ENCODE assay signal across 28 mouse cellular contexts in the genomic region with DNA sequence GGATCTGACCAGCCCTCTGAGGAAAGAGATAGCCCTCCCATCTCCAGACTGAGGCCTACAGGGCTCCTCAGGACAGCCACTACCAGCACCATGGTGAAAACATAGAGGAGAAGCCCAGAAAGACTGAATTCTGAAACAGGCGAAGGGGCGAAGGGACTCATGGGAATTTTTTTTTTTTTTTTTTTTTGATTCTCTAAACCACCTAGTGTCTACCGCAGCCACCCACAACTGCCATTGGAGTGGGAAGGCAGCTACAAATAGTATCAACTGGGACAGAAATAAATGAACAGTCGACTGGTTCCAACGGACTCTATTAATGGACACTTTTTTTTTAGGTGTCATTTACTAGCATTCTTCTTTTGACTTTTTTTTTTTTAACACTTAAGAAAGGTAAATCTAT. TPM values are rescaled to one million over a fixed set of nuclear protein-coding genes. Genes with fewer than 3 reads are reported as not detected.
A peak's percentile ranks its signal among the peaks of the same experiment; 100 is the strongest.
DNase-seq lines count a peak whose midpoint lies in the region; ATAC-seq and TF ChIP-seq lines count a peak whose summit lies in the region.
"Had no signal": no experiment of that assay in that cellular context is flagged by ENCODE, and none has a peak within 500 bp of the region (broad histone marks: within the 10 kb centered on the region; RNA-seq: fewer than 3 reads in every experiment).

No protein-coding gene starts in this region.

- H3K27ac ChIP-seq in heart, adult 2 months, result peak overlapping the region; percentile 51; the same call in 1 of the 2 replicates
- 0 out of 2 replicates have a peak overlapping the region, but pooled peaks have one; percentile 16 for H3K27ac ChIP-seq in thymus, adult 2 months (ENCODE audit: control insufficient read depth, insufficient read depth, low read length)
- 0 out of 2 replicates have a peak overlapping the region, but pooled peaks have one; percentile 82 for H3K27ac ChIP-seq in limb, embryonic 10.5 days
- H3K27ac ChIP-seq: embryonic facial prominence, embryonic 12.5 days; hindbrain, embryonic 10.5 days; hindbrain, embryonic 13.5 days had no signal

- H3K27me3 ChIP-seq in heart, adult 2 months (ENCODE audit: control insufficient read depth, insufficient read depth, low read length), result no peaks in the 10 kb centered on the region
- H3K27me3 ChIP-seq in thymus, adult 2 months (ENCODE audit: control insufficient read depth, insufficient read depth, low read length), result no peaks in the 10 kb centered on the region
- H3K27me3 ChIP-seq in limb, embryonic 10.5 days (ENCODE audit: low read depth, poor library complexity, severe bottlenecking), result no peaks in the 10 kb centered on the region
- H3K27me3 ChIP-seq: embryonic facial prominence, embryonic 12.5 days; embryonic facial prominence, embryonic 15.5 days; heart, embryonic 13.5 days; hindbrain, embryonic 13.5 days; Patski had no signal

- no peak overlapping the region for H3K9ac ChIP-seq in heart, adult 2 months (ENCODE audit: low read depth, low read length)
- H3K9ac ChIP-seq: embryonic facial prominence, embryonic 12.5 days; embryonic facial prominence, embryonic 15.5 days; forebrain, postnatal 0 days; heart, embryonic 13.5 days; hindbrain, embryonic 13.5 days had no signal

- H3K4me1 ChIP-seq in heart, adult 2 months (ENCODE audit: control insufficient read depth, insufficient read depth, low read length), result peaks cover 9% of the 10 kb centered on the region
- H3K4me1 ChIP-seq in thymus, adult 2 months (replicated peaks; ENCODE audit: control insufficient read depth, insufficient read depth, low read length), result peaks cover 48% of the 10 kb centered on the region
- H3K4me1 ChIP-seq in limb, embryonic 10.5 days, result peaks cover 27% of the 10 kb centered on the region
- H3K4me1 ChIP-seq: hindbrain, embryonic 10.5 days; hindbrain, embryonic 13.5 days had no signal

- ATAC-seq in inflammation-experienced regulatory T-cells, adult 6 months, result no peak
- ATAC-seq: forebrain, embryonic 14.5 days; forebrain, postnatal 0 days; hindbrain, embryonic 16.5 days; intestine, embryonic 16.5 days; Patski had no signal

- DNase-seq in heart, adult 2 months, result no peak
- no peak for DNase-seq in heart, adult 8-10 months (ENCODE audit: low spot score)
- no peak for DNase-seq in thymus, adult 2 months
- no peak for DNase-seq in thymus, postnatal 14 days
- DNase-seq in limb, embryonic 10.5 days (ENCODE audit: low spot score), result no peak
- DNase-seq: adrenal gland, postnatal 10 days; adrenal gland, postnatal 36 days; cerebellum, adult 11-12 months; cerebellum, adult 8-10 months; cerebellum, postnatal 10 days; forebrain, postnatal 0 days; gastrocnemius, postnatal 25 days; heart, adult 18-20 months; heart, postnatal 36 days; kidney, adult 18-20 months had no signal

- H3K9me3 ChIP-seq in limb, embryonic 10.5 days (replicated peaks), result no peaks in the 10 kb centered on the region
- H3K9me3 ChIP-seq: embryonic facial prominence, embryonic 12.5 days; embryonic facial prominence, embryonic 15.5 days; hindbrain, embryonic 10.5 days; hindbrain, embryonic 13.5 days had no signal

- H3K4me3 ChIP-seq in heart, adult 2 months, result no peak overlapping the region
- H3K4me3 ChIP-seq in thymus, adult 2 months (ENCODE audit: control insufficient read depth, insufficient read depth, low read length), result no peak overlapping the region
- no peak overlapping the region for H3K4me3 ChIP-seq in limb, embryonic 10.5 days
- H3K4me3 ChIP-seq: embryonic facial prominence, embryonic 12.5 days; embryonic facial prominence, embryonic 15.5 days; heart, embryonic 13.5 days; hindbrain, embryonic 10.5 days; hindbrain, embryonic 13.5 days had no signal

- TF ChIP-seq CTCF in heart, adult 2 months (IDR thresholded peaks at IDR 0.05), result no peak
- no peak for TF ChIP-seq CTCF in thymus, adult 2 months (IDR thresholded peaks at IDR 0.05; ENCODE audit: borderline replicate concordance, control insufficient read depth, extremely low read depth, insufficient read depth, low read length, poor library complexity)

- intact Hi-C loops in heart, adult 2 months (cut with DNase I), result loop anchor here (5.0 kb wide), 1 partner anchor 81 kb away; no protein-coding TSS in a partner anchor

- no peak for TF ChIP-seq EP300 in heart, adult 2 months (IDR thresholded peaks at IDR 0.05; ENCODE audit: insufficient read depth, low read depth, low read length)

- WGBS in heart, adult 2 months, result 72% methylated on average over 5 of the region's 5 CpGs
- WGBS in thymus, adult 2 months, result 14% methylated on average over 5 of the region's 5 CpGs
- 96% methylated on average over 5 of the region's 5 CpGs for WGBS in limb, embryonic 10.5 days

- no peaks in the 10 kb centered on the region for H3K36me3 ChIP-seq in heart, adult 2 months (ENCODE audit: control insufficient read depth, insufficient read depth, low read length)
- H3K36me3 ChIP-seq in thymus, adult 2 months (ENCODE audit: control insufficient read depth, insufficient read depth, low read length), result no peaks in the 10 kb centered on the region
- peaks cover 2% of the 10 kb centered on the region; the same call in 1 of the 2 replicates for H3K36me3 ChIP-seq in limb, embryonic 10.5 days
- H3K36me3 ChIP-seq: embryonic facial prominence, embryonic 12.5 days; embryonic facial prominence, embryonic 15.5 days; G1E; heart, embryonic 13.5 days; hindbrain, embryonic 10.5 days; hindbrain, embryonic 13.5 days had no signal

- no peaks in the 10 kb centered on the region for H3K79me2 ChIP-seq in heart, adult 2 months (replicated peaks; ENCODE audit: control insufficient read depth, insufficient read depth, low read length)

- TF ChIP-seq POLR2A in heart, adult 2 months (IDR thresholded peaks at IDR 0.05; ENCODE audit: insufficient read depth, low read depth, low read length), result no peak
- no peak for TF ChIP-seq POLR2A in thymus, adult 2 months (IDR thresholded peaks at IDR 0.05; ENCODE audit: control insufficient read depth, extremely low read depth, insufficient read depth, low read length, poor library complexity)

RNA-seq across cellular contexts. Expression of a gene that starts 22.2 kb away (rescaled TPM):
- 10 to 100 TPM in 1 of 2 experiments, 1 to 10 TPM in 1; 9.5 to 10.4 TPM for total RNA-seq in heart, adult 2 months (2021)
- polyA plus RNA-seq in heart, adult 2 months (2012; rRNA removed), result 4.8 and 8.7 TPM in 2 replicates
- 10 to 100 TPM in 3 of 4 experiments, 1 to 10 TPM in 1; 8.8 to 12.8 (median 11.6) TPM for total RNA-seq in heart, adult 8-10 months (2022)
- polyA plus RNA-seq in thymus, adult 2 months (2012; rRNA removed), result 5.6 and 6.3 TPM in 2 replicates
- 15.4 and 19.3 TPM in 2 replicates for polyA plus RNA-seq in limb, embryonic 10.5 days (2016; fragmentation: Nextera tagmentation; extraction: Ambion mirVana)
- 1 to 10 TPM; 2.1 to 3.7 (median 3.7) TPM for polyA plus RNA-seq in inflammation-experienced regulatory T-cells, adult 6 months (2017; shearing (Covaris generic))
- polyA plus RNA-seq: G1E had no signal

RNA-seq across cellular contexts. Expression of a gene that starts 43.6 kb away (rescaled TPM):
- total RNA-seq in heart, adult 2 months (2021), result 1 to 10 TPM; 5.7 to 5.9 TPM
- polyA plus RNA-seq in heart, adult 2 months (2012; rRNA removed), result not detected in 2 replicates
- total RNA-seq in heart, adult 8-10 months (2022), result 1 to 10 TPM; 3.2 to 7.7 (median 7.3) TPM
- not detected in 2 replicates for polyA plus RNA-seq in thymus, adult 2 months (2012; rRNA removed)
- polyA plus RNA-seq in limb, embryonic 10.5 days (2016; fragmentation: Nextera tagmentation; extraction: Ambion mirVana), result 0.85 TPM in 1 of 2 replicates, not detected in the other
- not detected for polyA plus RNA-seq in inflammation-experienced regulatory T-cells, adult 6 months (2017; shearing (Covaris generic))
- total RNA-seq: forebrain, postnatal 0 days; G1E had no signal
- polyA plus RNA-seq: forebrain, embryonic 11.5 days; forebrain, embryonic 14.5 days; G1E; gonadal fat pad, adult 2 months; Patski had no signal

Comparison
In these comparisons a context has a peak if more than half of its experiments do, and no peak if none do; other contexts are left out.
1. H3K27ac ChIP-seq: peak in every context shown above with its lines; median percentile 82 in limb, embryonic 10.5 days; 51 in heart, adult 2 months; 16 in thymus, adult 2 months.